Mouse (Mus musculus) embryonic facial prominence, embryonic 11.5 days (tissue): Measurements from ENCODE around the gene Dna2. TPM values are rescaled to one million over a fixed set of nuclear protein-coding genes. Genes with fewer than 3 reads are reported as not detected.

ENCODE experiments used
- ATAC-seq: fragments of 200-750 bp; cut with Nextera tagmentation; replicated peaks from 2 replicates; pipeline ENCODE4 v1.8.0; 2017; ENCODE audit warnings: low read depth; ENCODE audit not compliant: insufficient number of reproducible peaks, low FRiP score, low TSS enrichment
- DNase-seq: peaks from one replicate; pipeline ENCODE4 v3.0.0-alpha.2; 2015; ENCODE audit warnings: low spot score
- H3K27ac ChIP-seq: fragments of 300-500 bp; sonication (generic); replicated peaks from 2 replicates; pipeline ENCODE4 v1.5.1; 2014; ENCODE audit warnings: mild to moderate bottlenecking, low read depth, low read length, control low read depth
- H3K27me3 ChIP-seq: fragments of 300-500 bp; sonication (generic); 2 replicates; pipeline ENCODE4 v1.6.1; 2014; ENCODE audit warnings: mild to moderate bottlenecking, low read length, moderate library complexity, mixed read lengths; ENCODE audit not compliant: control insufficient read depth, insufficient read depth
- H3K36me3 ChIP-seq: fragments of 300-500 bp; sonication (generic); replicated peaks from 2 replicates; pipeline ENCODE4 v1.6.1; 2014; ENCODE audit warnings: low read depth, mild to moderate bottlenecking, low read length, moderate library complexity, mixed read lengths; ENCODE audit not compliant: control insufficient read depth, insufficient read depth
- H3K4me1 ChIP-seq: fragments of 300-500 bp; sonication (generic); 2 replicates; pipeline ENCODE4 v1.6.1; 2014; ENCODE audit warnings: low read length, mixed read lengths; ENCODE audit not compliant: control insufficient read depth, insufficient read depth
- H3K4me2 ChIP-seq: fragments of 300-500 bp; sonication (generic); 2 replicates; pipeline ENCODE4 v1.6.1; 2014; ENCODE audit warnings: low read depth, mild to moderate bottlenecking, control low read depth, low read length, moderate library complexity
- H3K4me3 ChIP-seq: fragments of 300-500 bp; sonication (generic); 2 replicates; pipeline ENCODE4 v1.5.1; 2014; ENCODE audit warnings: low read depth, low read length, control low read depth
- H3K9ac ChIP-seq: fragments of 300-500 bp; sonication (generic); replicated peaks from 2 replicates; pipeline ENCODE4 v1.6.1; 2014; ENCODE audit warnings: mild to moderate bottlenecking, control low read depth, low read length
- H3K9me3 ChIP-seq: fragments of 300-500 bp; sonication (generic); replicated peaks from 2 replicates; pipeline ENCODE4 v1.6.1; 2016; ENCODE audit warnings: mild to moderate bottlenecking, low read length, inconsistent platforms, mixed read lengths; ENCODE audit not compliant: control insufficient read depth
- WGBS: fragments of 180-500 bp; shearing (Covaris S2); extraction: QIAGEN DNeasy Blood & Tissue Kit; methylation state at CpG from one replicate; pipeline ENCODE4 v1.1.7; 2014; 5-methylcytosine and 5-hydroxymethylcytosine counted together
- polyA plus RNA-seq: library from polyadenylated mRNA; unstranded; fragments of >200 nt; fragmentation: Nextera tagmentation; extraction: Ambion mirVana; gene quantifications from 2 replicates; pipeline ENCODE4 v1.2.1, GENCODE M21; 2014

Gene Dna2
- polyA plus RNA-seq, 1 experiment from 2014 or later, result 29.1 TPM

- H3K9ac ChIP-seq, result no peak overlapping the region
- no peaks in the 10 kb centered on the region for H3K9me3 ChIP-seq
- 25% methylated on average over 3 of the region's 3 CpGs for WGBS
- ATAC-seq, result 0 out of 2 replicates have a peak, but pooled peaks have one; percentile 42
- DNase-seq, result peak; percentile 33
- no peak overlapping the region for H3K4me3 ChIP-seq
- no peaks in the 10 kb centered on the region for H3K4me1 ChIP-seq
- H3K36me3 ChIP-seq, result no peaks in the 10 kb centered on the region; the same call in 1 of the 2 replicates
- H3K27ac ChIP-seq, result no peak overlapping the region
- H3K4me2 ChIP-seq, result no peak overlapping the region
- no peaks in the 10 kb centered on the region for H3K27me3 ChIP-seq
Measured at GRCm38 (mm10) chr10:62987341-62987740, 40.5 kb downstream of the Dna2 start.

GRCm38 (mm10) chr10:62990636-62991035 lies 43.8 kb downstream of the Dna2 start:
- Histone ChIP-seq H3K4me2 (no peak overlapping the region), H3K4me3 (no peak overlapping the region), H3K9me3 (no peaks in the 10 kb centered on the region), H3K36me3 (no peaks in the 10 kb centered on the region; the same call in 1 of the 2 replicates), H3K27ac (no peak overlapping the region), H3K4me1 (no peaks in the 10 kb centered on the region), H3K9ac (no peak overlapping the region), H3K27me3 (no peaks in the 10 kb centered on the region)
- DNase-seq, result no peak
- WGBS, result 92% methylated on average over 15 of the region's 15 CpGs
- ATAC-seq, result no peak

- 92% methylated on average over 8 of the region's 9 CpGs for WGBS
- Histone ChIP-seq H3K4me1 (no peaks in the 10 kb centered on the region), H3K27ac (no peak overlapping the region), H3K36me3 (peaks cover 14% of the 10 kb centered on the region), H3K4me3 (no peak overlapping the region), H3K27me3 (no peaks in the 10 kb centered on the region), H3K4me2 (no peak overlapping the region), H3K9ac (no peak overlapping the region), H3K9me3 (no peaks in the 10 kb centered on the region)
- no peak for ATAC-seq
- DNase-seq, result no peak
Measured at GRCm38 (mm10) chr10:62993991-62994390, 47.2 kb downstream of the Dna2 start.

GRCm38 (mm10) chr10:63000584-63000983 lies 53.8 kb downstream of the Dna2 start:
- 75% methylated on average over 9 of the region's 9 CpGs for WGBS
- H3K27ac ChIP-seq, result no peak overlapping the region
- no peak for ATAC-seq
- H3K4me2 ChIP-seq, result no peak overlapping the region
- no peaks in the 10 kb centered on the region for H3K27me3 ChIP-seq
- H3K9ac ChIP-seq, result no peak overlapping the region
- H3K4me3 ChIP-seq, result no peak overlapping the region
- H3K4me1 ChIP-seq, result no peaks in the 10 kb centered on the region
- H3K9me3 ChIP-seq, result no peaks in the 10 kb centered on the region
- H3K36me3 ChIP-seq, result peaks cover 16% of the 10 kb centered on the region
- no peak for DNase-seq

- DNase-seq (no peak), ATAC-seq (no peak)
- Histone ChIP-seq H3K27ac (no peak overlapping the region), H3K4me2 (no peak overlapping the region), H3K9ac (no peak overlapping the region), H3K4me3 (no peak overlapping the region), H3K9me3 (no peaks in the 10 kb centered on the region), H3K4me1 (no peaks in the 10 kb centered on the region), H3K27me3 (no peaks in the 10 kb centered on the region), H3K36me3 (peaks cover 4% of the 10 kb centered on the region)
- WGBS, result 67% methylated on average over 9 of the region's 9 CpGs
Measured at GRCm38 (mm10) chr10:63003252-63003651, 56.4 kb downstream of the Dna2 start.

DNA sequence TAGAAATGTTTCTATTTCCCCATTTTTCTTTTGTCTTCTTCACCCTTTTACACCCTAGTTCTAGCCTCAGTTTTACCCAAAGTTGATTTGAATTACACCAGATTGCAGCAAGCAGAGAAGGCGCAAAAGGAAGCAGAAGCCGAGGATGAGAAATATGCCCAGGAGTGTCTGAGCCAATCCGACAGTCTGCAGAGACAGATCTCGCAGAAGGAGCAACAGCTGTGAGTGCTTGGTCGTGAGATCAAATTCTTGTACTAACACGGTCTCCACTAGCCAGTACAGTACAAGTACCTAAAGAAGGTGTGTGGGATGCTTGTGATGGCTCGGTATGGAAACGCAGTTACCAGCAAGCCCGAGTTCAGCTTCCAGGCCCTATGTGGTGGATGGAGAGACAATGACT lies 57.7 kb downstream of the Dna2 start:
- WGBS, result 92% methylated on average over 9 of the region's 9 CpGs
- DNase-seq, result no peak
- no peak overlapping the region for H3K27ac ChIP-seq
- no peak overlapping the region for H3K4me3 ChIP-seq
- H3K36me3 ChIP-seq, result peaks cover 3% of the 10 kb centered on the region
- H3K9ac ChIP-seq, result no peak overlapping the region
- H3K9me3 ChIP-seq, result no peaks in the 10 kb centered on the region
- H3K27me3 ChIP-seq, result no peaks in the 10 kb centered on the region
- H3K4me2 ChIP-seq, result no peak overlapping the region
- no peaks in the 10 kb centered on the region for H3K4me1 ChIP-seq
- ATAC-seq, result no peak

DNA sequence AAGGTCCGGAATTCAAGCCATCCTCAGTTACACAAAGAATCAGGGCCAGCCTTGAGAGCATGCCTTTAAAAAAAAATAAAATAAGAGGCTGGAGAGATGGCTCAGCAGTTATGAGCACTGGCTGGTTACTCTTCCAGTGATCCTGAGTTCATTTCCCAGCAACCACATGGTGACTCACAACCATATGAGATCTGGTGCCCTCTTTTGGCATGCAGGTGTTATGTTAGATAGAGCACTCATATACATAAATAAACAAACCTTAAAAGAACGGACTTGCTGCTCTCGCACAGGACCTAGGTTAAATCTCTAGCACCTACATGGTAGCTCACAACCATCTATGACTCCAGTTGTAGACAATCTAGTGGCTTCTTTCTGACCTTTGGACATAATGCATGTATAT lies 61.4 kb downstream of the Dna2 start:
- ATAC-seq (no peak), DNase-seq (no peak)
- Histone ChIP-seq H3K4me1 (no peaks in the 10 kb centered on the region), H3K27me3 (no peaks in the 10 kb centered on the region), H3K9me3 (no peaks in the 10 kb centered on the region), H3K4me3 (no peak overlapping the region), H3K4me2 (no peak overlapping the region), H3K27ac (no peak overlapping the region), H3K9ac (no peak overlapping the region), H3K36me3 (peaks cover 8% of the 10 kb centered on the region)
- 72% methylated on average over 3 of the region's 3 CpGs for WGBS

- ATAC-seq (0 out of 2 replicates have a peak, but pooled peaks have one; percentile 19), DNase-seq (no peak)
- Histone ChIP-seq H3K27me3 (no peaks in the 10 kb centered on the region), H3K4me1 (no peaks in the 10 kb centered on the region), H3K9ac (no peak overlapping the region), H3K27ac (no peak overlapping the region), H3K4me2 (no peak overlapping the region), H3K36me3 (peaks cover 6% of the 10 kb centered on the region), H3K9me3 (no peaks in the 10 kb centered on the region), H3K4me3 (no peak overlapping the region)
- WGBS, result 84% methylated on average over 4 of the region's 4 CpGs
Measured at GRCm38 (mm10) chr10:63010268-63010667, 63.4 kb downstream of the Dna2 start.
